Mouse (Mus musculus) lung, postnatal 14 days (tissue): ENCODE measurements around the gene Gab2.

ENCODE experiments used
- DNase-seq: peaks from one replicate; pipeline ENCODE4 v3.0.0; 2021

Gene Gab2

DNA sequence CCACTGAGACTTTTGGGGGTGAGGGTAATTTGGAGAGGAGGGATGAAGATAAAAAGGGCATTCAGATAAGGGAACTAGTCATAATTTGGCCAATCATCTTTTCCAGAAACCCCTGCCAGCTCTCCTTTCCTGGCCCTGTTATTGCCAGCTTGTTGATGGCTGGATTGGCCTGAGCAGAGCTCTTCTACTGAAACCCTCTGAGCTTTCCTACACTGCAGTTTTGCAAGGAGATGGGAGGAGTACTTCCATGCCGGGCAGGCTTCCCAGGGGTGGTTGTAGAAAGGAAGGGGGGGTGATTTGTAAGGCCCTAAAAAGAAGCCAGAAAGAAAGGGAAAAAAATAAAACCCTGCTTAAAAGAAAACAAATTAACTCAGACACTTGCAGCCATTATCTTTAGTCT lies 181.2 kb downstream of the Gab2 start:
- DNase-seq: peak; percentile 59

DNA sequence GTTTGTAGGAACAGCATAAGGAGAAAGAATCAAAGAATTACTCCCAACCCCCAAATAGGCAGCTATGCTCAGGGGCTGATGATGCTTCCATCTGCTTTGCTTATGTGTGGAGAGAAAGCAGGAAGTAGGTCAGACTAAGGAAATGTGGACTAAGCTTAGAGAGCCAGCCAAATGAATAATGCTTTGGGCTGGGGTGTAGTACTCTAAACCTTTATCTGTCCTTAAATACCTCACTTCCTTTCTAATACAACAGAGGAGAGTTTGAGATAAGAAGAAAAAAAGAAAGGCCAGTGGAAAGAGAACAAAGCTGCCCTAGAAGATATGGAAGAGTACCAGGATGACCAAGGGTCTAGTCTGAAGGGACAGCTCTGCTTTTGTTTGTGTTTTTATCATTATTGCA lies 189.0 kb downstream of the Gab2 start:
- no peak for DNase-seq

DNA sequence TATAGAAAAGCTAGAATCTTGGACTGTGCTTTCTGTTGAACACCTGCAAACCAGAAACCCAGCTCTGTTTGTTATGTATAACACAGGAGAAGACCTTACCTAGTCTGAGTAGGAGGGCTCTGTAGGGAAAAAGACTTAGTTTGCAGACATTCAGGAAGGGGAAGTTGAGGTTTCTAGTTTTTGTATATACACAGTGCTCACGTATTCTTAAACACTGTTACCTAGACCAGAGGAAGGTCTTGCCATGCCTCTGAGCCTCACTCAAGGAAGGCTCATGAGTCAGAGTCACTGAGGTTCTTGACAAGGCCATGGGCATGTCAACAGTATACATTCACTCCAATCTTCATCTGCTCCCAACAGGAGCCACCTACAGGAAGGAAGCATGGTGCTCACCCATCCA lies 189.7 kb downstream of the Gab2 start:
- DNase-seq: no peak

DNA sequence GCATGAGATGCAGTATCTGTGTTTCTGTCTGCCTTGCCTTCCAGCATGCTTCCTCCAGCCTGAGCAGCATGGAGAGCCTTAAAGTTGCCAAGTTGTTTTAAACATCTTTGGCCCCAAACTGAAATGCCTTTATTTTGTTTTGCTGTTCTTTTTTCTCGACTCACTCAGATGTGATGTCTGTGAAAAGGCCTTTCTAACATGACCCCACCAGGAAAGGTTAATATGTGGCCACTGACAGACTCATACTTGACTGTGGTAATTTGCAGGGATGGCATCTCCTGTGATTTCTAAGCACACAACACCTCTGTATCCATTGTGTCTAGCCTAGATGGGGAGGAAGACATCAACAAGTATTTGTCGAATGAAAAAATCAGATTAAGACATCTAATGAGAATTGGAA lies 215.6 kb downstream of the Gab2 start:
- DNase-seq: no peak

DNA sequence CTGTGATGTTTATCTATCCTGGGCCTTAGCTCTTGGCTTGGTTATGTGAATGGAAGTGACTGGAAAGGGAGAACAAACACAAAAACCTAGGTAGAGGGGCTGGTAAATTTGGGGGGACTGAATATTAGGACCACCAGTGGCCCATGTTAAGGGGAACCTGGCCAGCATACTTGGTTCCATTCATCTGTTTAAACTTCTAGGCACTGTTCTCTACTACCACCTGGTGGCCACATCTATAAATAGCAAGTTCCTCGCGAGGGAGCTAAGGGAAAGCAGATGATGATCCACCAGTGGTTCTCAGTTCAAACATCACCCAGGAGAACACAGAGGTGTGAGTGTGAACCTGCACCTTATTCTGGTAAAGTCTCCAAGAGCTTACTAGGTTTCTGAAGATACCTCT lies 216.1 kb downstream of the Gab2 start:
- DNase-seq: peak; percentile 75

DNA sequence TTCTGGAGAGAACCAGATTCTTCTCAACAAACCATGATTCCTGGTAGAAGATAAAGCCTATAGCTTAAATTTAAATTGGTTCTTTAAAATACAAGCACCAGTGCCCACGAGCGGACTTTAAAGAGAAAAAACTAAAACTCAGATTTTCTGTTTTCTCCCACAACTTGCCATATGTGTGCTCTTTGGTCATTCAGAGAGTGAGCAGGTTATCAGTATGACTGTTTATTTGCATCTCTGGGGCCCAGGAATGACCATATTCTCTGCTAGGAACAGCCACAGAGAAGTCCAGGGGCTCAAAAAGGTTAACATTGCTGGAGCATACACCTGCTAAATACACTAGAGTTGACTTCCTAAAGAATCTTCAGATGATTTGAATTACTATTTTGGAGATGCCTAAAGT lies 216.9 kb downstream of the Gab2 start:
- no peak for DNase-seq

DNA sequence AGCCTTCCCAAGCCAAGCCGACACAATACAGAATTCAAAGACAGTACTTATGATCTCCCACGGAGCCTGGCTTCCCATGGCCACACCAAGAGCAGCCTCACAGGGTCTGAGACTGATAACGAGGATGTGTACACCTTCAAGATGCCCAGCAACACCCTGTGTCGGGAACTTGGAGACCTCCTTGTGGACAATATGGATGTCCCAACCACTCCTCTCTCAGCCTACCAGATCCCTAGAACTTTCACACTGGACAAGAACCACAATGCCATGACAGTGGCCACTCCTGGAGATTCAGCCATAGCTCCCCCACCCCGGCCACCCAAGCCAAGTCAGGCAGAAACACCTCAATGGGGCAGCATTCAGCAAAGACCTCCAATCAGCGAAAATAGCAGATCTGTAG lies 217.6 kb downstream of the Gab2 start:
- DNase-seq: no peak

DNA sequence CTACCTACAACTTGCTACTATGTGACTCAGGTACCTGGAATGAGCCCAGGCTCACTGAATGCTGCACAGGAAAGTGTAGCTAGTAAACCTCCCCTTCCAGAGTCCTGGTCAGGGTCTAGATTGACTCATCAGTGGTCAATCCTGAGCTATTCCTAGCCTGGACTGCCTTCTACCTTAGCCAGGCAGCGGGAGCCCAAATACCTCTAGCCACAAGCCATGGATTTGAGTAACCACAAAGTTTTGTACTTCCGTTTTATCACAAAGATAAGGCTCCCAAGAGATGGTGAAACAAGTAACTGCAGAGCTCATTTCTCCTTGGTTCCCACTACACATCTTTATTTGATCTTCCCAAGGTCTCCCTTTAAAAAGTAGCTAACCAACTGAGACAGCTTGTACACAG lies 219.5 kb downstream of the Gab2 start:
- DNase-seq: no peak

DNA sequence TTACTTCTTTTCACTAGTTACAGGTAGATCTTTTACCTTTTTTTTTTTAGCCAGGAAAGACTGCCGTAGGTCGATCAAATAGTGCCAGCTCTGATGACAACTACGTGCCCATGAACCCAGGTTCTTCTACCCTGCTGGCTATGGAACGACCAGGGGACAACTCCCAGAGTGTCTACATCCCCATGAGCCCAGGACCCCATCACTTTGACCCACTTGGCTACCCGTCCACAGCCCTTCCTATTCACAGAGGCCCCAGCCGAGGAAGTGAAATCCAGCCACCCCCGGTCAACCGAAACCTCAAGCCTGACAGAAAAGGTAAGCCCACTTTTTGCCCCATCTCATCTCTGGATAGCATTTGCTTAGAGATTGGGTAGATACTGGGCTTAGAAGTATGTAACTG lies 219.9 kb downstream of the Gab2 start:
- DNase-seq: no peak

DNA sequence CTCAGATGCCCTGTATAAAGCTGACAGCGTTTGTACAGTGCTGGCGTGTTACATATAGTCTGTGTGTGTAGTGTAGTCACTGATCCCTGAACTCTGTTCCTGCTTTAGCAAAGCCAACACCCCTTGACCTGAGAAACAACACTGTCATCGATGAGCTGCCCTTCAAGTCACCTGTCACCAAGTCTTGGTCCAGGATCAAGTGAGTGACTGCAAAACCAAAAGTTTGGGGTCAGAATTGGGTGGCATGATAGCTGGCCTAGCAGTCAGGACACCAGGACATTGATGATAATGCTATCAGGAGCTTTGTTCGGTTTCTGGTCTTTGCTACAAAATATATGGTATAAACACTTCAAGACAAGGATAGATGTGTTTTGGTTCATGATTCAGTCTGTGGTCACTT lies 220.9 kb downstream of the Gab2 start:
- DNase-seq: no peak

DNA sequence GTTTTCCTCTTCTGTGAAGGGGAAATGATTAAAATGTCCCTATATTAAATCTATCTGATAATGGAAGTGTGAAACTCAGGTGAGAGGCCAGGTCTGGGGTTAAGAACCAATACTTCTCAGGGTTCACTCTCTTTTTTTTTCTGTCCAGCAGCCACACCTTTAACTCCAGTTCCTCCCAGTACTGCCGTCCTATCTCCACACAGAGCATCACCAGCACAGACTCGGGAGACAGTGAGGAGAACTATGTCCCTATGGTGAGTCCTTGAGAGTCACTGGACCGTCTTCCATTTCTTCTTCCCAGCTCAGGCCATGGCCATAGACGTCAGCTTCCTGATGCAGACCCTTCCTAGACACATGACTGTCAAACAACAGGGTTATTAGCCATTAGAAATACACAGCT lies 221.5 kb downstream of the Gab2 start:
- DNase-seq: no peak

DNA sequence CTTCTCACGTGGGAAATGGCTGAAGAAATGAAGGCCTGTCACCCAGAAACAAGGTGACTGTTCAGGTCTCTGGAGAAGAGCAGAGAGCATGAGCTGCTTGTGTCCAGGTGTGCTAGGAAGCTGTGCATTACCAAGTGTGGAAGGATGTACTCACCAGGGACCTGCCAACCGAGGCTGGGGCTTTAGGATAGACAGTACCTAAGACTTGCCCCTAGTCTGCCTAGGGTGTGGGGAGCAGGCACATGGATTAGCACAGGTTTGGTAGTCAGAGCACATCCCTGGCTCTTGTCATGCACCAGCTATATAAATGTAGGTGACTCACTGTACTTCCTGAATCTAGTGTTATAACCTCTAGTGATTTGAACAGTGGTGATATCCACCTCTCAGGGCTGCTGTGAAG lies 222.2 kb downstream of the Gab2 start:
- no peak for DNase-seq

DNA sequence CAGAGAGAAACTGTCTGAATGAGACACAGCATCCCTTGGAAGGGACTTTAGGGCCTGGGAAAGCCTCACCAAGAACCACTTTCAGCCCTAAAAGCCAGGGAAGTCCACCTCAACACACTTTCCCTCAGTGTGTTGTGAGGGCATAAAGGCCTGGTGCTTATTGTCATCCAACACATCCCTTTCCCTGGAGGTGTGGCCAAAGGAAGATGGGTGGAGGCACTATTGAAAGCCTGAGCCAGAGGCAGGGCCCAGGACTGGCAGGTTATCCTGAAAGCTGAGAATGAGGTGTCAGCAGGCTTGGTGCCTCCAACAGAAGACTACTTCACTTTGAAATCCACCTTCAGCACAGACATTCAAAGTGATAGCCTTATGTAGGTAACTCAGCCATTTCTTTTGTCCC lies 223.1 kb downstream of the Gab2 start:
- no peak for DNase-seq

DNA sequence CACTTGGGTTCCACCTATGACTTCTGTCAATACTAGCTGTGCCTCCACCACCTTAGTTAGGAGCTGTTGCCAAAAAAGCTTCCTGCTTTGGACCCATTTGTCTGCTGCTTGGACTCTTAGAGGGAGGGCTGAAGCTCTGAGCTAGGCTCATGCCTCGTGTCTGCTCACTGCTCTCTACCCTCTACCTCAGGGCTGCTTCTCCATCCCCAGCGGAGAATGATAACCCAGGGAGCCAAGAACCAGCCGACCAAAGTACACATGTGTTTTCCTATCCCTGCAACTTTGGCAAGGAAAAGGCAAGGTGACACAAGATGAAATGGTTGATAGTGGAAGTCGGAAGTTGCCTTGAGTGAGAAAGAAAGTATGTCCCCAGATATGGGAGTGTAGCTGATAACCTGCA lies 223.8 kb downstream of the Gab2 start:
- DNase-seq: no peak

DNA sequence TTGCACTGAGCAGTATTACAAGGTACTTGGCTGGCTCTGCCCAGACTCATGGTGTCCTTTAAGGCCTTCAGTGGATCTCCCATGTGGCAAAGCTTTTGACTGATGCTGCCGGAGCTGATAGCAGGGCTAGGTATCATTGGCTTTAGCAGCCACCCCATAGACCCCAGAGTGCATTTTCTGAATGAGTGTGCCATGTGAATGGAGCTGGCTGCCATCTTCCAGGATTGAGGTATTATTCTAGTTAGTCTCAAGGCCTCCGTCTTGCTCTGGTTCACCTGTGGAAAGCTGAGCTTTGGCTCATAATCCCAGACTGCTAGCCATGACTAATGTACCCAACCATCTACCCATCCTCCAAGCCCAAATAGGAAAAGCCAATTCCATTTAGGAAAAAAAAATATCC lies 225.4 kb downstream of the Gab2 start:
- no peak for DNase-seq

DNA sequence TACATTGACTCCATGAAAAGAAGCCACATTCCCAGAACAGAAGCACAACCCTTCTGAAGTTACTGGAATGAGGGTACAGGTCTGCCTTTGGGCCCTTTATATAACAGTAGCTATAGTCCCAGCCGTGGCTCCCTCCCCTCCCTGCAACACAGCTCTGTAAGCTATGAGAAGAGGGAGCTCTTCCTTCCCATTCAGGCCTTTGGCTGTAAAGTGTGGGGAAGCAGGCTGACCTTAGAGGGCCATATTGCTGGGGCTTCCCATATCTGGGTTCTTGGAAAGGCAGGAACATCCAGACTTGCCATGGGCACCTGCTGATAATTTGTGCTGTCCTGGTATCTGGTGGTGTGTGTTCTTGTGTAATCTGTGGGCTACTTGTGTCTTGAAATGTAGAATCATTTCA lies 226.2 kb downstream of the Gab2 start:
- DNase-seq: no peak

DNA sequence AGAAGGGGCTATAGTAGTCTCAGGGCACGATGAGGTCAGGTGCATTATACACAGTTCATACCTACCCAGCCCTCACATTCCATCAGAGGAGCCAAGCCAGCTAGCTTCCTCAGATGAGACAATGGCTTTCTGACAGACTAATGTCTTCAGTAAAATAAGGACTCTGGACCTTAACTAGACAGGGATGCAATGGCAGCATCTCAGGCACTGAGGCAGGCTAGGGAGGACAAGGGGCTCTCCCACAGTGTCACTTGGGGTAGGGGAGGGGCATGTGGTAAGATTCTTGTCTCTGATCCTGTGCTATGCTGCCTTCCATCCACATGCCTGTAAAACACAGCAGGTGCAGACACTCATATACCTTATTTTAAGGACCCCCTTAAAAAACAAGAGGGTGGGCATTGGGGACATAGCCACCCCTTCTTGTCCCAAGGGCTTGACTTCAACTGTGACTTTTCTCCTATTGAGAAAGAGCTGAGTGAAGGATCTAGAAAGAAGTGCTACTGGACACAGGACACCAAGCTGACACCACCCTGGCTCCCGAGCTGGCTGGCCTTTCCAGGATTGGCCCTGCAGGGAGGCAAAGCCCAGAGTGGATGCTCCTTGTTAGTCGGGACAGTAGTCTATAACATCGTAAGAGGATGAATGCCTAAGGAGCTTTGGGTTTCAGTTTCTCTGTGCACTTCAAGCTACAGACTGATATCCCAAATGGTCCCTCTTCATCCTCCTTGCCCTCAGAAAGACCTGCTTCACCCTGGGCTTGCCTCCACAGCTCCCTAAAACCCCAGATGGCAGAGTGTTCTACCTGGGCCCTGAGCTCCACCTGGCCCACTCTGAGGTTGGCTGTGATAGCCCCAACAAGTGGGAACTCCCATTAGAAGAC lies 228.3 kb downstream of the Gab2 start:
- no peak for DNase-seq

DNA sequence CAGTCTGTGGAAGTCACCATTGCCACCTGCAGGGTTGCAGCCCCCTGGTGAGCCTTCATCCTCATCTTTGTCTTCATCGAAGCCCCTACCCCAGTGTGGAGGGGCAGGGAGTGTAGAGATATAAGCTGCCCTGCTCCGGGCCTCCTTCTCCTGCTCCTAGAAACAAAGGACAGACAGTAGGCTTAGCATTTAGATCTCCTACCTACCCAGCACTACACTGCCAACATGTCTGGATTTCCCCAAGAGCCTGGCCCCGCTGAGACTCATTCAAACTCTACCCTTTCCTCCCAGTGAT lies 228.9 kb downstream of the Gab2 start:
- no peak for DNase-seq

DNA sequence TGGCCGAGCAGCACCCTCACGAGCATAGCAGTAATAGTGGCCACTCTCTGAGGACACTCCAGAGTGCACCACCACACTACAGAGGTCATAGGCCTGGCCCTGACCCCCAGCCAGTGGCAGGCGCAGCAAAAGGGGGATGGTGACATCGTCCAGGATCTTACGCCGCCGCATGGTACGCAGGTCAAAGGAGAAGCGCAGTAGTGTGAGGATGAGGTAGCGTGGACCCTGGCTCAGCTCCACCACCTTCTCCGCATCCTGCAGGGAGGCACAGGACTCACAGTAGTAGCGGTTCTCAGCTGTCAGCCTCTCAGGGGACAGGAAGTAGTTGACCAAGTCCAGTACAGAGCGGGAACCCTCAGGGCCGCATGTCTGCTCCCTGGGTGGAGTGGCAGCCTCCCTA lies 230.2 kb downstream of the Gab2 start:
- no peak for DNase-seq

DNA sequence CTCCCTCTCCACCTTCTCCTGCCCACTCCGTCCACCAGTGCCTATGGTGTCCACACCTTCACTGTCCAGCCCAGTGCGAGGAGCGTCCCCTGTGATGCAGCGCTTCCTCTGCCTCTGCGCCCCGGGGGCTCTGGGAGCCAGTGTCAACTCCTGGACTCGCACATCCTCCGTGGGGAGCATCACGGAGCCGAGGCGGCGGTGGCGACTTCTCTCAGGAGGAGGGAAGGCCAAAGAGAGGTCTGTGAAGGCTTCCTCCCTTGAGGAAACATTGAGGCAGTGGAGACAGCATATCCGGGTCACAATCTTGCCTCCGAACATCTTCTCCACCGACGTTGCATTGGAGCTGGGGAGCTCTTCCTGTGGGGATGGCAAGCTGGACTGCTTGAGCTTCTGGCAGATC lies 230.8 kb downstream of the Gab2 start:
- no peak for DNase-seq

DNA sequence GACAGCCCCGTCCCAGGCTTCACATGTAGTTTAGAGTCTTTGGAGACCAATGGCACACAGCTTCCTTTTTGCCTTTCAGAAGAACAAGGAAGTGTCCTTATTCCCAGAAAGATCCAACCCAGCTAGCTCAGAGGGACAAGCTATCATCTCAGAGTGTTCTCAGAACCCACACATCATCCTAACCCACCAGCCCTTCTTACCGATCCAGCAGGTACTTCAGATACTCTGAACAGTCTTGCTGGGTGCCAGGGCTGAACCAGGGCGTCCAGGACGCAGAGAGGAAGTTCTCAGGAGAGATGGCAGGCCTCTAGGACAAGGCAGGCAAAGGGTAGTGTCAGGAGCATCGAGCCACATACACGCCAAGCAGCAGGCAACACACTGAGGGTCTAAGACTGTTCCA lies 231.5 kb downstream of the Gab2 start:
- no peak for DNase-seq

DNA sequence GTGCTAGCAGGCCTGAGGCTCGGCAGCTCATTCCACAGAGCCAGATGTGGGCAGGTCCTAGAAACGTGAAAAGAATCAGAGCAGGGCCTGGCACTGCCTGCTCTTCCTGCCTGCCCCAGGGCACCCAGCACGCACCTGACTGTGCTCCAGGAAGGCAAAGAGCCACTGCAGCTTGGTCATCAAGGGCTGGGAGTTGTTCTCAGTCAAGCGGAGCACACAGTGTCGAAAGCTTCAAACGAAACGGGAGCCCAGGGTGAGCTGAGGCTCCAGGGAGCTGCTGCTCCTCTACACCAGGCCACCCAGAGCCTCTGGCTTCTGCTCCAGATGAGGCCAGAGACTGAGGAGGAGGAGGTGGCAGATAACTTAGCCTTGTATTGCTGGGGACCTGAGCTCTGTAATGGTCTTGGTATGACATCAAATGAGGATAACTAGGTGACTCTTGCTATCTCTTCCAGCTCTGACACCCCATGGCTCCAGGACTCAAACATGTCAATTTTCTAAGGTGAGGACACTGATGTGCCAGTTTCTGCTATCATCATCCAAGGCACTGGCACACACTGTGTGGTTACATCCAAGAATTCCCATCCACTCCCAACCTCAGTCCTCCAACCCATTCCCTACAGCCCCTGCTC lies 232.1 kb downstream of the Gab2 start:
- DNase-seq: no peak

DNA sequence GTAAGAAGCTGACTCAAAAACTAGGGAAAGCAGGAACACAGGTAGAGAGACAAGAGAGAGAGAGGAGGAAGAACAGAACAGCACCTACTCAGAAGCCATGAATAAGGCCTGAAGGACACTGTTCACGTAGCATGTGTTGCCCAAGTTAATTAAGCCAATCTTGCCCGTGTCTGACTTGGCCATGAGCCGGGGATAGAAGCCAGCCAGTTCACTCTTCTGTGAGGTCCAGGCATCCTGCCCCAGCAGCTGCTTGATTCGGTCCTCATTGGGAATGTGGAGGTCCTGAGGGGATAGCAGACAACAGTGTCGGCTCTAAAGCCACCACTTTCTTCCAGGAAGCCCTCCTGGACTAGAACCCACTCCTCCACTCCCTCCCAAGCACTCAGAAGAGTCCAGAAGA lies 233.3 kb downstream of the Gab2 start:
- DNase-seq: no peak

DNA sequence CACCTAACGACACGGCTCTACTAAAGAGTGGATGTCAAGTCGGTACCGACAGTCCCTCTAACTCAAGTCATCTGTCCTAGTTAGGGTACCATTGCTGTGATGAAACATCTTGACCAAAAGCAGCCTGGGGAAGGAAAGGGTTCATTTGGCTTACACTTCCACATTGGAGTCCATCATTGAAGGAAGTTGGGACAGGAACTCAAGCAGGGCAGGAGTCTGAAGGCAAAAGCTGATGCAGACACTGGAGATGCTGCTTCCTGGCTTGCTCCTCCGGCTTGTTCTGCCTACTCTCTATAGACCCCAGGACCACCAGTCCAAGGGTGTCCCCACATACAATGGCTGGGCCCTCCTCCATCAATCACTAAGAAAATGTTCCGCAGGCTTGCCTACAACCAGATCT lies 234.3 kb downstream of the Gab2 start:
- no peak for DNase-seq

DNA sequence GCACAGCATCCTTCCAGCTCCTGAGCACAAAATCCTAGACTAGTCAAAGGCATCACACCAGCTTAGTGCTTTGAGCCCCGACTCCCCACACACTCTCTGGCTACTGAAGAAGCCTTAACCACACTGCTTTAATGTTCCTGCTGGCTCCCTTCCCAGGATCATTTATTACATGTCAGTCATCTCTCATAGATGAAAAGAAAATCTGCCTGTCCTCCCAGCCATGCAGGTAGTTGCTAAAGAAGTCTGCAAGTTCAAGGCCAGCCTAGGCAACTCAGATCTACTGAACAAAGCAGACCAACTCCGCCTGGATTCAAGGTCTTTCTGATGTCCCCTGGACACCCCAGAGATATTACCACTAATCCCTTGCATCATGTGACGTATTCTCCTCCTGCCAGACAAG lies 236.3 kb downstream of the Gab2 start:
- no peak for DNase-seq
